Mouse (Mus musculus) macrophage (primary cell): ENCODE measurements around the gene Nkx2-4. TPM values are rescaled to one million over a fixed set of nuclear protein-coding genes. Genes with fewer than 3 reads are reported as not detected.

ENCODE experiments used
- H3K27ac ChIP-seq: fragments of 350-480 bp; formaldehyde crosslinking; 2 replicates; pipeline ENCODE4 v1.9.0; 2021
- H3K36me3 ChIP-seq: fragments of 350-480 bp; formaldehyde crosslinking; 2 replicates; pipeline ENCODE4 v1.9.0; 2021; ENCODE audit errors: inconsistent target
- H3K4me3 ChIP-seq: fragments of 350-480 bp; formaldehyde crosslinking; 2 replicates; pipeline ENCODE4 v1.9.0; 2021; ENCODE audit errors: inconsistent target
- H3K79me2 ChIP-seq: fragments of 350-480 bp; formaldehyde crosslinking; 2 replicates; pipeline ENCODE4 v1.9.0; 2021; ENCODE audit errors: inconsistent target
- WGBS: methylation state at CpG from one replicate; pipeline ENCODE4 v1.1.7; 2026; ENCODE audit warnings: inconsistent platforms; ENCODE audit not compliant: missing documents; 5-methylcytosine and 5-hydroxymethylcytosine counted together
- polyA plus RNA-seq: library from polyadenylated mRNA; stranded (reverse); fragments of 250-400 nt; gene quantifications from 3 replicates; pipeline ENCODE4 v1.2.4, GENCODE M21; 2018; ENCODE audit warnings: inconsistent platforms

Nkx2-4 gene
- polyA plus RNA-seq, 1 experiment from 2014 or later: not detected

DNA sequence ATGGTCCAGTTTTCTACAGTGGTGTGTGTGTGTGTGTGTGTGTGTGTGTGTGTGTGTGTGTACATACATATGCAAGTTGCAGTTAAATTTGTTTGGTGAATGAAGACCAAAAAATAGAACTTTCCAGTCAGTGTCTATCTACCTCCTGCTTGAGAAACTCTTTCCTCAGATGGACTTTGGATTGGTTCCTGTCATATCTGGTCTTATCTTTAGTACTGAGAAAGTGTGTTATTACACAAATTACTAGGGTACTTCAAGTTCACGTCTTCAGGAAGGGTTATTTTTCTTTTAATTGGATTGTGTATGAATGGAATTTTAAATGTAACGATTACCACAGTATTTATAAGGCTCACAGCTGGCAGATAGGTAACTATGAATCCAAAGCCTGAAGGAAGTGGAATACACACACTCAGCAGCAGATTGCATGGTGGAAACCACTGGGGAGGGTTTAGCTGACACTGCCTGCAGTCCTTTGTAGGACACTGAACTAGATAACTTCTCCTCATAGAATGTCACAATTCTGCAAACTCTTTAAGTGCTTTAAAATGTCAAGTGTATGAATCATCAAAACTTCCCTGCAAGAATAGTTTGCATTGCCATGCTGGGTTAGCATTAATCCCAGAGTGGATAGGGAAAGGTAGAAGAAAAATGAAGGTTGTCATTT lies 31.9 kb downstream of the Nkx2-4 start:
- WGBS: 96% methylated on average over 2 of the region's 2 CpGs
- no peak overlapping the region for H3K27ac ChIP-seq
- peaks cover 70% of the 10 kb centered on the region for H3K36me3 ChIP-seq
- no peak overlapping the region for H3K4me3 ChIP-seq
- peaks cover 10% of the 10 kb centered on the region; the same call in 1 of the 2 replicates for H3K79me2 ChIP-seq

DNA sequence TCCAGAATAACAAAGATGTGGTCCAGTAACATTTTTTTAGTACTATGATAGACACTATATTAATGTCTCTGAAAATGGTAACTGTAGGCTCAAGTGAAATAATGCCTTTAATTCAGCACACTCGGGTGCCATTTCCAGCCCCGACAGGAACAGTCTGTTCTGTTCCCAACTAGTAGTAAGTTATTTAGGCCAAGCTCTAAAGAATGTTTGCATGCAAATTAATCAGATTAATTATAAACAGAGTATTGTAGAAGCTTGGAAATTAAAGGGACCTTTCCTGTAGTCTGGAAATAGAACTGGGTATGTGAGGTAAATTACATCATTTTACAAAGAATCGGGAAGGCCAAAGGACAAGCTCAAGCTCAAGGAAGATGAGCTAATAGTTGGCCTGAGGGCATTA lies 38.2 kb downstream of the Nkx2-4 start:
- no peak overlapping the region for H3K27ac ChIP-seq
- H3K4me3 ChIP-seq: no peak overlapping the region
- no peaks in the 10 kb centered on the region; the same call in 1 of the 2 replicates for H3K79me2 ChIP-seq
- WGBS: 96% methylated on average over 3 of the region's 3 CpGs
- H3K36me3 ChIP-seq: peaks cover 89% of the 10 kb centered on the region

DNA sequence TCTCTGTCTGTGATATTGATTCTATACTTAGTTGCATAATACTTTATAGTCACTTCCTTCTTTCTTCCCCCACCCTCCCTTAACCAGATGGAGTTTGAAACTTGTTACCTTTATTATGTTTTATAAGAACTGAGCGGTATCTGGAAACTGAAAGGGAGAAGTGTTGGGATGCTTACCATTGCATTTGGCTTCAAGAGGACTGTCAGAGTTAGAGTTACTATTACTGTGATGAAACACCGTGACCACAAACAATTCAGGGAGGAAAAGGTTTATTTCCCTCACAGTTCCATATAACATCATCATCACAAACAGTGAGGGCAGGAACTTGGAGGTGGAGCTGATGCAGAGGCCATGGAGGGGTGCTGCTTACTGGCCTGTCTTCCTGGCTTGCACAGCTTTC lies 49.4 kb downstream of the Nkx2-4 start:
- H3K4me3 ChIP-seq: no peak overlapping the region
- H3K27ac ChIP-seq: no peak overlapping the region
- H3K36me3 ChIP-seq: peaks cover 44% of the 10 kb centered on the region
- 32% methylated on average over 2 of the region's 2 CpGs for WGBS
- H3K79me2 ChIP-seq: no peaks in the 10 kb centered on the region; the same call in 1 of the 2 replicates

Other genes starting within 250 kb of the Nkx2-4 start
- 5.5 to 18.0 TPM (median 10.0 TPM) in 3 replicates for gene Kiz, start 229.6 kb downstream of the Nkx2-4 start, polyA plus RNA-seq
- 58.1 to 75.3 TPM (median 58.7 TPM) in 3 replicates for gene Xrn2, start 72.4 kb downstream of the Nkx2-4 start, polyA plus RNA-seq
- not detected in 3 replicates for gene Nkx2-2, start 108.8 kb upstream of the Nkx2-4 start, polyA plus RNA-seq